Mouse (Mus musculus) heart, postnatal 0 days (tissue): ENCODE data around the gene Galnt10.

Experiments
- CTCF ChIP-seq: IDR thresholded peaks from 2 replicates; pipeline ENCODE4 v1.5.1; 2016; ENCODE audit warnings: antibody characterized with exemption, control low read depth, low read depth
- EP300 ChIP-seq: IDR thresholded peaks from 2 replicates; pipeline ENCODE4 v1.6.1; 2016; ENCODE audit warnings: antibody characterized with exemption, low read depth

- no peak for TF ChIP-seq EP300
- no peak for TF ChIP-seq CTCF
Observed at GRCm38 (mm10) chr11:57770776-57771175, 125.5 kb downstream of the Galnt10 start.
